Mouse (Mus musculus): Measurements from ENCODE around the gene Gm10665.
"Not testable (repeated sequence)": the region's sequence is repeated elsewhere in the genome, so short reads cannot be mapped to it uniquely, and the experiment has no call there.

DNA sequence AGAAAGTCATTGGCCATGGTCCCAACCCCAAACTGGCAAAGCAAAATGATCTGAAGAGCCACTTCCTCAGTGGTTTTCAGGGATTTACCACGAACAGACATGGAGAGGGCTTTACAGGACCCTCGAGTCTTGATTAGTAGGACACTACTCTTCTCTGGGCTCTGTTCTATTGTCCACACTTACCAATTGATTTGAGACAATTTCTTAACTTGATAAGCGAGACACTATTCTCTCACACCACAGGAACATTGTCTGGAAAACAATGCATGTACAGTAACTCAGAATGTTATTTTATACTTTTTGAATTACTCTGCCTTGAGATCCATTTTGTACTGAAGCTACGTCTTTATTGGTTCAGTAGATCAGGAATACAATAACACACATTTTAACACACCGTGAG, at the start of gene Gm10665:
- TF ChIP-seq CTCF (IDR thresholded peaks at IDR 0.05; ENCODE audit: control insufficient read depth, insufficient read depth, insufficient replicate concordance, low read depth, low read length); POLR2A (IDR thresholded peaks at IDR 0.05; ENCODE audit: control insufficient read depth, low read depth, low read length): not testable (repeated sequence)

Data from testis, adult 2 months (tissue).